Mouse (Mus musculus) cerebellum, adult 2 months (tissue): ENCODE results near the gene Cacnb4.

Source experiments
- CTCF ChIP-seq: fragments of 200-500 bp; IDR thresholded peaks from 2 replicates; pipeline ENCODE4 v1.5.1; 2011; ENCODE audit warnings: low read depth, mild to moderate bottlenecking, control low read depth, low read length, moderate library complexity, borderline replicate concordance; ENCODE audit not compliant: insufficient read depth
- POLR2A ChIP-seq: fragments of 200-500 bp; IDR thresholded peaks from 2 replicates; pipeline ENCODE4 v1.6.1; 2011; ENCODE audit warnings: low read length, control low read depth, borderline replicate concordance; ENCODE audit not compliant: insufficient read depth

- TF ChIP-seq CTCF (no peak), POLR2A (no peak)
Measured at GRCm38 (mm10) chr2:52568131-52568530, 108.5 kb downstream of the Cacnb4 start.
